ENCODE assay signal across 32 mouse cellular contexts in the genomic region with DNA sequence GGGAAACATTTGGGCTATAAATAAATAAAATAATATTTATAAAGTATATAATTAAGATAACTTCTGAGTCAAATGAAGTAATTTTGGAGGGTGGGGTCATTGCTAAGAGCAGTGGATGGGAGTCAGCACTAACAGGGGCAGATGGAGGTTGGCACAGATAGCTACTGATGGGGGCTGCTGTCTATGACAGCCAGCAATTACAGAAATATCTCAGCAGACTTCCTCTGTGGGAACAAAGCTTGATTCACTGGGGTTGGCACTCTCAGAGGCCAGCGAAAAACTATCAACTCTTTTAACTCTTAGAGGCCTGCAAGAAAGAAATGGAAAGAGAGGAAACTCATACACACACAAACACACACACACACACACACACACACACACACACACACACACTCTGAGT. TPM values are rescaled to one million over a fixed set of nuclear protein-coding genes. Genes with fewer than 3 reads are reported as not detected.
A peak's percentile ranks its signal among the peaks of the same experiment; 100 is the strongest.
DNase-seq lines count a peak whose midpoint lies in the region; ATAC-seq and TF ChIP-seq lines count a peak whose summit lies in the region.
"Had no signal": no experiment of that assay in that cellular context is flagged by ENCODE, and none has a peak within 500 bp of the region (broad histone marks: within the 10 kb centered on the region; RNA-seq: fewer than 3 reads in every experiment).

No protein-coding gene starts in this region.

- no peak for TF ChIP-seq CTCF in layer of hippocampus, adult 2 months (conservative IDR thresholded peaks at IDR 0.05)

- ATAC-seq in erythroblast, adult 5-6 weeks (replicated peaks; ENCODE audit: low FRiP score, poor library complexity, severe bottlenecking) = no peak
- ATAC-seq: activated CD4-positive, CD25-positive, alpha-beta regulatory T cell, adult 4 months; forebrain, embryonic 16.5 days; hindbrain, postnatal 0 days; inflammation-experienced regulatory T-cells, adult 6 months had no signal

- peak; percentile 20 for DNase-seq in layer of hippocampus, adult 11-12 months (ENCODE audit: low spot score)
- no peak for DNase-seq in layer of hippocampus, postnatal 25 days (ENCODE audit: extremely low spot score in 1 of 2, low spot score in 1 of 2)
- peak; percentile 39 to 42 for DNase-seq in layer of hippocampus, adult 2 months (ENCODE audit: low spot score in 2 of 2)
- peak; percentile 45 for DNase-seq in layer of hippocampus, adult 9-11 months
- DNase-seq in adrenal gland, postnatal 25 days = no peak
- DNase-seq: adrenal gland, adult 8-10 months; adrenal gland, postnatal 36 days; cerebellum, adult 11 months; cerebellum, adult 2 months; cerebellum, adult 9-11 months; cerebellum, postnatal 25 days; gastrocnemius, postnatal 10 days; gastrocnemius, postnatal 36 days; heart, adult 2 months; heart, postnatal 14 days; heart, postnatal 4 days had no signal

- H3K27ac ChIP-seq in layer of hippocampus, adult 2 months = no peak overlapping the region
- H3K27ac ChIP-seq: embryonic facial prominence, embryonic 12.5 days; embryonic facial prominence, embryonic 15.5 days; forebrain, embryonic 12.5 days; heart, adult 2 months; heart, embryonic 10.5 days; heart, embryonic 13.5 days; hindbrain, embryonic 14.5 days; hindbrain, postnatal 0 days had no signal

- H3K4me3 ChIP-seq in layer of hippocampus, adult 2 months = no peak overlapping the region
- H3K4me3 ChIP-seq: embryonic facial prominence, embryonic 12.5 days; embryonic facial prominence, embryonic 15.5 days; erythroblast, embryonic 14.5 days; forebrain, embryonic 12.5 days; heart, adult 2 months; heart, embryonic 10.5 days; heart, embryonic 13.5 days had no signal

RNA-seq across cellular contexts. Expression of a gene that starts 12.8 kb away (rescaled TPM):
- total RNA-seq in layer of hippocampus, postnatal 25 days (2021) = not detected
- total RNA-seq in layer of hippocampus, adult 2 months (2021) = not detected
- total RNA-seq in adrenal gland, postnatal 25 days (2021) = not detected in 2 replicates
- total RNA-seq in erythroblast, adult 5-6 weeks (2015; ENCODE audit: low replicate concordance) = not detected in 2 replicates
- not detected in 2 replicates for total RNA-seq in erythroblast, adult 5-6 weeks (2017; ENCODE audit: low replicate concordance)
- total RNA-seq: adrenal gland, adult 8-10 months; adrenal gland, postnatal 36 days; common myeloid progenitor, adult 5-6 weeks; ES-E14; gastrocnemius, adult 18-20 months; gastrocnemius, postnatal 10 days; gastrocnemius, postnatal 36 days; granulocyte monocyte progenitor cell, adult 5-6 weeks; heart, adult 2 months; heart, postnatal 14 days; heart, postnatal 4 days; hindbrain, postnatal 0 days had no signal

RNA-seq across cellular contexts. Expression of a gene that starts 23.4 kb away (rescaled TPM):
- not detected for total RNA-seq in layer of hippocampus, postnatal 25 days (2021)
- not detected for total RNA-seq in layer of hippocampus, adult 2 months (2021)
- total RNA-seq in adrenal gland, postnatal 25 days (2021) = not detected in 2 replicates
- not detected in 2 replicates for total RNA-seq in erythroblast, adult 5-6 weeks (2015; ENCODE audit: low replicate concordance)
- not detected in 2 replicates for total RNA-seq in erythroblast, adult 5-6 weeks (2017; ENCODE audit: low replicate concordance)
- total RNA-seq: adrenal gland, adult 8-10 months; adrenal gland, postnatal 36 days; common myeloid progenitor, adult 5-6 weeks; ES-E14; gastrocnemius, adult 18-20 months; gastrocnemius, postnatal 10 days; gastrocnemius, postnatal 36 days; granulocyte monocyte progenitor cell, adult 5-6 weeks; heart, adult 2 months; heart, postnatal 14 days; heart, postnatal 4 days; hindbrain, postnatal 0 days had no signal

RNA-seq across cellular contexts. Expression of a gene that starts 52.8 kb away (rescaled TPM):
- not detected for total RNA-seq in layer of hippocampus, postnatal 25 days (2021)
- not detected for total RNA-seq in layer of hippocampus, adult 2 months (2021)
- not detected in 2 replicates for total RNA-seq in adrenal gland, postnatal 25 days (2021)
- total RNA-seq in erythroblast, adult 5-6 weeks (2015; ENCODE audit: low replicate concordance) = not detected in 2 replicates
- not detected in 2 replicates for total RNA-seq in erythroblast, adult 5-6 weeks (2017; ENCODE audit: low replicate concordance)
- total RNA-seq: adrenal gland, adult 8-10 months; adrenal gland, postnatal 36 days; common myeloid progenitor, adult 5-6 weeks; gastrocnemius, adult 18-20 months; gastrocnemius, postnatal 10 days; gastrocnemius, postnatal 36 days; granulocyte monocyte progenitor cell, adult 5-6 weeks; heart, adult 2 months; heart, postnatal 14 days; heart, postnatal 4 days; hindbrain, postnatal 0 days had no signal

Comparison
In these comparisons a context has a peak if more than half of its experiments do, and no peak if none do; other contexts are left out.
1. DNase-seq: peak in layer of hippocampus, adult 11-12 months (single experiment), layer of hippocampus, adult 2 months (2 of 2) and layer of hippocampus, adult 9-11 months (single experiment); none in layer of hippocampus, postnatal 25 days (0 of 2) and adrenal gland, postnatal 25 days (single experiment).